Mouse (Mus musculus) hindbrain, embryonic 15.5 days (tissue): ENCODE measurements around the gene Arhgap44. TPM values are rescaled to one million over a fixed set of nuclear protein-coding genes. Genes with fewer than 3 reads are reported as not detected.

Experiments
- ATAC-seq: fragments of 200-750 bp; cut with Nextera tagmentation; 2 replicates; pipeline ENCODE4 v1.8.0; 2017; ENCODE audit warnings: low read depth, moderate number of reproducible peaks, moderate TSS enrichment; ENCODE audit not compliant: low FRiP score
- H3K27ac ChIP-seq: fragments of 300-500 bp; sonication (generic); replicated peaks from 2 replicates; pipeline ENCODE4 v1.5.1; 2015; ENCODE audit warnings: mild to moderate bottlenecking, inconsistent platforms
- H3K27me3 ChIP-seq: fragments of 300-500 bp; sonication (generic); 2 replicates; pipeline ENCODE4 v1.6.1; 2015; ENCODE audit warnings: control low read depth, inconsistent platforms
- H3K36me3 ChIP-seq: fragments of 300-500 bp; sonication (generic); 2 replicates; pipeline ENCODE4 v1.6.1; 2015; ENCODE audit warnings: control low read depth, inconsistent platforms
- H3K4me1 ChIP-seq: fragments of 300-500 bp; sonication (generic); replicated peaks from 2 replicates; pipeline ENCODE4 v1.6.1; 2015; ENCODE audit warnings: control low read depth, inconsistent platforms
- H3K4me2 ChIP-seq: fragments of 300-500 bp; sonication (generic); 2 replicates; pipeline ENCODE4 v1.6.1; 2015; ENCODE audit warnings: moderate library complexity, mild to moderate bottlenecking, inconsistent platforms
- H3K4me3 ChIP-seq: fragments of 300-500 bp; sonication (generic); 2 replicates; pipeline ENCODE4 v1.5.1; 2015; ENCODE audit warnings: mild to moderate bottlenecking, inconsistent platforms
- H3K9ac ChIP-seq: fragments of 300-500 bp; sonication (generic); 2 replicates; pipeline ENCODE4 v1.6.1; 2015; ENCODE audit warnings: inconsistent platforms
- H3K9me3 ChIP-seq: fragments of 300-500 bp; sonication (generic); 2 replicates; pipeline ENCODE4 v1.6.1; 2016; ENCODE audit warnings: control low read depth, inconsistent platforms
- WGBS: fragments of 180-500 bp; shearing (Covaris S2); methylation state at CpG from one replicate; pipeline ENCODE4 v1.1.7; 2015; 5-methylcytosine and 5-hydroxymethylcytosine counted together
- polyA plus RNA-seq: library from polyadenylated mRNA; unstranded; fragments of >200 nt; fragmentation: Nextera tagmentation; extraction: Ambion mirVana; gene quantifications from 2 replicates; pipeline ENCODE4 v1.2.1, GENCODE M21; 2015

Gene Arhgap44
- polyA plus RNA-seq, 1 experiment from 2014 or later: 19.5 TPM

DNA sequence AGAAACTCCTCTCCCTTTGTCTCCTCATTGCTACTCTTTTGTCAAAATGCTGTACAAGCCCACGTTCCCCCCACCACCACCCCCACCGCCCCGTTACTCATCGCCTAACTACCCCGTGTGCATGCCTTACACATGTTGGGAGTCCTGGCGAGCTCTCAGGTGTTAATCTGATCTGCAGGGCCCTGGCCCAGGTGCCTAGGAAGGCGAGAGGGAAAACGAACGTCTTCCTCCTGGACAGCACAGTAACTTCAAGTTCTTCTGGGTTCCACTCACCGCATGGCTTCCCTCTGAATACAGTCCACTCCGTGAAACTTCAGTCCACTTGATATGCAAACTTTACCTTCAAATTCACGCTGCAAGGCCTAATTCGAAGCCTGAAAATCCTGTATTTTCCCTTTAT is 97.6 kb downstream of the Arhgap44 start:
- H3K9me3 ChIP-seq: no peaks in the 10 kb centered on the region
- no peak overlapping the region for H3K27ac ChIP-seq
- no peak for ATAC-seq
- no peak overlapping the region for H3K4me3 ChIP-seq
- no peak overlapping the region for H3K4me2 ChIP-seq
- no peaks in the 10 kb centered on the region for H3K27me3 ChIP-seq
- WGBS: 89% methylated on average over 13 of the region's 13 CpGs
- no peak overlapping the region for H3K9ac ChIP-seq
- no peaks in the 10 kb centered on the region for H3K4me1 ChIP-seq
- H3K36me3 ChIP-seq: no peaks in the 10 kb centered on the region

DNA sequence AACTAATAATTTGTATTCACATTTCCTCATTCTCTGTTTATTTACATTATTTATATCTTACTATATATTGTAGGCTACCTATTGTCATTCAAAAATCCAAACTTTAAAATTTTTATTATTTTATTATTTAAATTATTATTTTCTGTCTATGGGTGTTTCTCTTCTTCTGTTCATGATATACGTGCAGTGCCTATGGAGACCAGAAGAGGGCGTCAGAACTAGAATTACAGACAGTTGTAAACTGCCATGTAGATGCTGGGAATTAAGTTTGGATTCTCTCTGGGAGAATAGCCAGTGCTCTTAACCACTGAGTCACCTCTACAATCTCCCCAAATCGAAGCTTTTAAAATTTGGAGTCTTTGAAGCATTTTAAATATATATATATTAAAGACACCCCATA is 101.3 kb downstream of the Arhgap44 start:
- ATAC-seq: no peak
- no peak overlapping the region for H3K4me2 ChIP-seq
- H3K9ac ChIP-seq: no peak overlapping the region
- H3K4me1 ChIP-seq: 0 out of 2 replicates have a peak, but pooled peaks cover 2% of the 10 kb centered on the region
- no peaks in the 10 kb centered on the region for H3K27me3 ChIP-seq
- no peaks in the 10 kb centered on the region for H3K36me3 ChIP-seq
- H3K27ac ChIP-seq: no peak overlapping the region
- no peaks in the 10 kb centered on the region for H3K9me3 ChIP-seq
- H3K4me3 ChIP-seq: no peak overlapping the region
- 60% methylated on average over 3 of the region's 3 CpGs for WGBS

DNA sequence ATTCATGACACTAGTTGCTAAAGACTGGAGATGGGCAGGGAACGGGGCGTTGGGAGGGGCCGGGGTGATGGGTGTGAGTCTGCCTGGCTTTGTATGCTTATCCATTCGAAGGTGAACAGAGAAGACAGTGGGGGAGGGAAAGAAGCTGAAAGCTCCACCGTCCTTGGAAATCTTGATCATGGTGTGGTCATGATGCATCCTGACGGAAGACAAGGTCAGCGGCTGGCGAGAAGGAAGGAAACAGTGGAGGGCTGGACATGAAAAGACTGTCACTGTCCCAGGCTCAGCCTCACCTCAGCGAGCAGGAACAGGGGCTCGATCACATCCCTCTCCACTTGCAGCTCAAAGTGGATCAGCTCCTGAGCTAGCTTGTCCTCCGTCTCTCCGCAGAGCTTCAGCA is 103.2 kb downstream of the Arhgap44 start:
- no peak overlapping the region for H3K27ac ChIP-seq
- H3K9me3 ChIP-seq: no peaks in the 10 kb centered on the region
- no peak overlapping the region for H3K4me3 ChIP-seq
- ATAC-seq: no peak
- 80% methylated on average over 12 of the region's 12 CpGs for WGBS
- no peaks in the 10 kb centered on the region for H3K27me3 ChIP-seq
- H3K9ac ChIP-seq: no peak overlapping the region
- H3K4me2 ChIP-seq: no peak overlapping the region
- 0 out of 2 replicates have a peak, but pooled peaks cover 2% of the 10 kb centered on the region for H3K4me1 ChIP-seq
- H3K36me3 ChIP-seq: no peaks in the 10 kb centered on the region

DNA sequence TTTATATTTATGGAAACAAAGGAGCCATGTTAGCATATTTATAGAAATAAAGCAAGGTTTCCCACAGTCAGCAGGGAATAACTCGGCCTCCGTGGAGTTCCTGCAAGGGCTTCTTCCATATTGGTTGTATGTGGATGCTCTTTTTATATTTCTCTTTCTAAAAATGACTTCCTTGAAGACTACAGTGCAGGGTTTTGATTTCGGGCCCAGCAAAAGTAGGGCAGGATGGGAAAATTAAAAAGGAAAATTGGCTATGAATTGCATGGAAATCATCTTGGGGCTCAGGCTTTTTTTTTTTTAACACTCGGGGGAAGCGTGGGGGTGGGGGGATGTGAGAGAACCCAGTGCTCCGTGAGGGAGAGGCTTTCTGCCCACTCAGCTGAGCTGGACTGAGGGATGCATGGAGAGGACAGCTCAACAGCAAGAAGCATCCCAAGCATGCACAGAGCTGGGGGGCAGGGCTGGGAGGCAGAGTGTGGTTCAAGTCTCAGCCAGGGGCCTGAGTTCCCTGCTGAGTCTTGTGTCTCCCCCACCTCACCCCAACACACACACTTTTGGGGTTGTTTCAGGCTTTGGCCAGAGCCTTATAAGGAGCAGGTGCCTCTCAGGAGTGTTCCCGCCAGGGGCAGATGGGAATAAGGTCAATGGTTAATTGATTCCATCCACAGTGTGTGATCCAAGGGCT is 104.4 kb downstream of the Arhgap44 start:
- no peak for ATAC-seq

DNA sequence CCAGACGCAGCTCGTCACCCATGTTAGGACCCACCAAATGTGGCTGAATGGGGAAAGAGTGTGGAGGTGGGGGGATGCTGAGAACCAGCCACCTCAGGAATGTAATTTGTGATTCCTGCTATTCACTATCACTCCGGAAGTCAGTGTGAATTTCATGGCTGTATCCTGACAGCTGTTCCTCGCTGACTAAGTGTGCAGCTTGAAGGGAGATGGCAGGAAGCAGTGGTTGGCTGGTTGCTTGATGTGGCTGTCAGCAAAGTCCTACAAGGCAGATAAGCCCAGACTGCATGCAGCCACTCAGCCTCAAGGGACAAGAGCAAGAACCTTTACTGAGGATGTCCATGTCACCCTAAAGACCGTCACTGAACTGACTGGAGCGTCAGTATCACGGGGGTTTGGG is 107.2 kb downstream of the Arhgap44 start:
- no peak overlapping the region for H3K9ac ChIP-seq
- no peak overlapping the region for H3K4me3 ChIP-seq
- no peak overlapping the region for H3K4me2 ChIP-seq
- 76% methylated on average over 7 of the region's 7 CpGs for WGBS
- no peaks in the 10 kb centered on the region for H3K9me3 ChIP-seq
- H3K36me3 ChIP-seq: no peaks in the 10 kb centered on the region; the same call in 1 of the 2 replicates
- H3K27ac ChIP-seq: no peak overlapping the region
- no peaks in the 10 kb centered on the region for H3K27me3 ChIP-seq
- 0 out of 2 replicates have a peak, but pooled peaks cover 2% of the 10 kb centered on the region for H3K4me1 ChIP-seq
- no peak for ATAC-seq

More for the DNA sequence above, 104.4 kb downstream of the Arhgap44 start:
- Histone ChIP-seq H3K27ac (no peak overlapping the region), H3K27me3 (no peaks in the 10 kb centered on the region), H3K4me3 (no peak overlapping the region), H3K4me2 (no peak overlapping the region), H3K36me3 (no peaks in the 10 kb centered on the region), H3K4me1 (0 out of 2 replicates have a peak, but pooled peaks cover 2% of the 10 kb centered on the region), H3K9me3 (no peaks in the 10 kb centered on the region), H3K9ac (no peak overlapping the region)
- 66% methylated on average over 7 of the region's 7 CpGs for WGBS

DNA sequence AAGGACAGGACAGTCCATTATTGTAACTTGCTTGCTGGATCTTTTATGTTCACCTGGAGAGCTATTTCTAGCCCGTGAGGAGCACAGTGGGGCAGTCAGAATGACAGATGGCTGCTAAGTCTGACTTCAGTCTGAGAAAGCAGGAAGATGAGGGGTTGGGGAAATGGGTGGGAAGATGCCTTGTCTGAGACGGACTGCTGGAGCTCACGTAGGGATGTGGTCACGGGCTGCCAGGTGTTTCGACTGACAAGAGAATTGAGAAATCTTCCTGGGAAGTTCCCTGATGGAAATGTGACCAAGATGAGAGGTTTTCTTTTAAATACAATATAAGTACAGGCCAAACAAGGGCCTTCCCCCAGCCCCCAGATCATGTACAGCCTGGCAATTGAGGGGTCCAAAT is 108.5 kb downstream of the Arhgap44 start:
- ATAC-seq: no peak
- 51% methylated on average over 5 of the region's 5 CpGs for WGBS
- Histone ChIP-seq H3K4me2 (no peak overlapping the region), H3K4me3 (no peak overlapping the region), H3K9me3 (no peaks in the 10 kb centered on the region), H3K9ac (no peak overlapping the region), H3K36me3 (no peaks in the 10 kb centered on the region; the same call in 1 of the 2 replicates), H3K4me1 (0 out of 2 replicates have a peak, but pooled peaks cover 2% of the 10 kb centered on the region), H3K27me3 (no peaks in the 10 kb centered on the region), H3K27ac (no peak overlapping the region)

DNA sequence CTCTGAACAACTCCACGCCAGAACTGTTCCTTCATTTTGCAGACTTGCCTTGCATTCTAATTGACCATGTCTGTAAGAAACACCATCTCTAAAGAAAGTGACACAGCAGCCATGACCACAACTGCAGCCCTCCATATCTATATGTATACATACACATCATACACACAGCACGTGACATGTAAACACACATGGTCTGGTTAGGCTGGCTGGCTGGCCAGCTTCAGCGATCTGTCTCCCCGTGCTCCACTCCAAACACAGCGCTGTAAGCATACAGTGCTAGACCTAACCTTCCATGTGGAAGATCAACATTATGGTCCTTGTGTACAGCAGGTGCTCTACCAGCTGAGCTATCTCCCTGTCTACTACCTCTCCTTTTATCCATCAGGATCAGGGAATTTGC is 111.9 kb downstream of the Arhgap44 start:
- WGBS: 88% methylated on average over 5 of the region's 5 CpGs
- no peak overlapping the region for H3K4me2 ChIP-seq
- H3K4me3 ChIP-seq: no peak overlapping the region
- H3K9ac ChIP-seq: no peak overlapping the region
- no peaks in the 10 kb centered on the region; the same call in 1 of the 2 replicates for H3K36me3 ChIP-seq
- no peaks in the 10 kb centered on the region for H3K27me3 ChIP-seq
- H3K4me1 ChIP-seq: no peaks in the 10 kb centered on the region
- no peak overlapping the region for H3K27ac ChIP-seq
- H3K9me3 ChIP-seq: no peaks in the 10 kb centered on the region
- ATAC-seq: no peak

DNA sequence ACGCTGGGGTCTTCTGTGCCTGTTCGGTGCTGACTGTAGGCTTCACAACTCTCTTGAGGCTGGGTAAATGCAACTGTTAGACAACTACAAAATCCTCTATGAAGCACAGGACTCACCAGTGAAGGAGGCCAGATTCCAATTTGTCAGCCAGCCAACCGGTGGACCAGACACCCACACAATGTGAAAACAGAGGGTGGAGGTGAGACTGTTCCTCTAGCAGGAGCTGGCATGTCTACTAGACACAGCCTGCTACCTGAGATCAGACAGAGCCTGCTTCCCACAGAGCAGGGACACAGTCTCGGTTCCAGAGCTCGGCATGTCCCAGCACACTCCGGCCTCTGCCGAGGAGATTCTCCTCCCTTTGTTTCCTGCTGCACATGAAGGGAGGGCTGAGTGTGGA is 113.7 kb downstream of the Arhgap44 start:
- no peaks in the 10 kb centered on the region for H3K9me3 ChIP-seq
- WGBS: 73% methylated on average over 7 of the region's 7 CpGs
- no peak for ATAC-seq
- no peaks in the 10 kb centered on the region; the same call in 1 of the 2 replicates for H3K36me3 ChIP-seq
- no peaks in the 10 kb centered on the region for H3K4me1 ChIP-seq
- no peak overlapping the region for H3K4me3 ChIP-seq
- no peaks in the 10 kb centered on the region for H3K27me3 ChIP-seq
- H3K9ac ChIP-seq: no peak overlapping the region
- H3K4me2 ChIP-seq: no peak overlapping the region
- no peak overlapping the region for H3K27ac ChIP-seq

DNA sequence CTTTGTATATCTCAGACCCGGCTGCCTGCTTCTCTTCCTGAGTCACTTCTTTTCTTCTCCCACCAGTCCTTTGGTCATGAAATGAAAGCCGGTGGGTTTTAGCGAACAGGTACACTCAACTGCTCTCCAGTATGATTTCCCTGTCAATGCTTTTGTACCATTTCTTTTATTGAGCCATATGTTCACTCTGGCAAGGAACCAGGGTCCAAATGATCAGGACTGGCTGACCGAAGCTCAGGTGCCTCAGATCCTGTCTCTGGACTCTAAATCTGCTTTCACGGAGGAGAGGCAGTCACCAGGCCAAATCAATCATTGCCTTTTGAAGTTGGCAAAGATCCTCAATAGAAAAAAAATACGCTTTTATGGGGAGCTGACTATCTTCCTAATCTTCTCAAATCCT is 122.2 kb downstream of the Arhgap44 start:
- Histone ChIP-seq H3K27me3 (no peaks in the 10 kb centered on the region), H3K9ac (no peak overlapping the region), H3K4me2 (no peak overlapping the region), H3K27ac (no peak overlapping the region), H3K4me1 (peaks cover 9% of the 10 kb centered on the region; the same call in 1 of the 2 replicates), H3K36me3 (peaks cover 4% of the 10 kb centered on the region), H3K9me3 (no peaks in the 10 kb centered on the region), H3K4me3 (no peak overlapping the region)
- 67% methylated on average over 6 of the region's 6 CpGs for WGBS
- no peak for ATAC-seq

DNA sequence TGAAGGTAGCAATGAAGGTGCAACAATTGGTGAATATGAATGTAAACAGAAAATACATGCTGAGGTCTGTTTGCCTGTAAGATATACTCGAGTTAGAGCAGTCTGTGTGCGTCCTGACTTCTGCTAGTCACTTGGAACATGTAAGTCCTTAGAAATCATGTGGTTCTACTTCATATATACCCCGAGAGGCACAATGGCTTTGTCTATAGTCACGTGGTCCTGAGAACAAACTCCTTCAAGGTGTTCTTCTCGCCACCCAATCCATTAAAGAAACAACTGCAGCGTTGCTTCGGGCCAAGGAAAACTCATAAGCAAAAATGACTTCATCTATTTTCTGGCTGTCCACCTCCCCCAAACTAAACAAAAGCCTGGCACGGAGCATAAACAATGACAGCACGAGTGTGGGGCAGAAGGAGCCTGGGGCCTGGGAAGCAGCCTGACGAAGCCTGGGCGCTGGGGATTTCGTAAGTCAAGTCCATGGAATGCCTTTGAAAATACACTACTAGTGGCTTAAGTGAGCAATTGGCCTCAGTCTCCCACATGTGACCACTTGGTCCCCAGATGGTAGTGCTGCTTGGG is 123.2 kb downstream of the Arhgap44 start:
- H3K9me3 ChIP-seq: no peaks in the 10 kb centered on the region
- ATAC-seq: no peak
- no peak overlapping the region for H3K4me2 ChIP-seq
- H3K36me3 ChIP-seq: peaks cover 10% of the 10 kb centered on the region
- H3K4me1 ChIP-seq: peaks cover 9% of the 10 kb centered on the region; the same call in 1 of the 2 replicates
- H3K4me3 ChIP-seq: no peak overlapping the region
- H3K9ac ChIP-seq: no peak overlapping the region
- 46% methylated on average over 12 of the region's 12 CpGs for WGBS
- H3K27ac ChIP-seq: no peak overlapping the region; the same call in 1 of the 2 replicates
- no peaks in the 10 kb centered on the region for H3K27me3 ChIP-seq

DNA sequence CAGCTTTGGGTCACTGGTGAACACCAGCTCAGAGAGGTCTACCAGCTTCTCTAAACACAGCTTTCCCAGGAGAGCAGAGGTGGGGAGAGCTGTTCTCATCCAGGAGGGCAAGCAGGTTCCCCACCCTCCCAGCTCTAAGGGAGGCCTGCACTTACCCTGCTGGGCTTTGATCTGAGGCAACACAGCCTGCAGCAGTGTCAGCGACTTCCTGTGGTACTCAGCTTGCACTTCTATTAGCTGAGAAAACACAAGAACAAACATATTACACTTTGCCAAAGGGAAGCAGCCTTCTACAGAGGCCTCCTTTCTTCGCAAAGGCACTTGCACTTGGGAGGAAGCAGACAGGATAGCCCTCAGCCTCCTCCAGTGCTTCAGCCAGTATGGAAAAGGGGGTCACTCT is 123.8 kb downstream of the Arhgap44 start:
- Histone ChIP-seq H3K36me3 (peaks cover 15% of the 10 kb centered on the region), H3K4me3 (no peak overlapping the region), H3K27me3 (no peaks in the 10 kb centered on the region), H3K9me3 (no peaks in the 10 kb centered on the region), H3K4me2 (no peak overlapping the region), H3K27ac (no peak overlapping the region), H3K4me1 (peaks cover 9% of the 10 kb centered on the region; the same call in 1 of the 2 replicates), H3K9ac (no peak overlapping the region)
- no peak for ATAC-seq
- 61% methylated on average over 2 of the region's 2 CpGs for WGBS

DNA sequence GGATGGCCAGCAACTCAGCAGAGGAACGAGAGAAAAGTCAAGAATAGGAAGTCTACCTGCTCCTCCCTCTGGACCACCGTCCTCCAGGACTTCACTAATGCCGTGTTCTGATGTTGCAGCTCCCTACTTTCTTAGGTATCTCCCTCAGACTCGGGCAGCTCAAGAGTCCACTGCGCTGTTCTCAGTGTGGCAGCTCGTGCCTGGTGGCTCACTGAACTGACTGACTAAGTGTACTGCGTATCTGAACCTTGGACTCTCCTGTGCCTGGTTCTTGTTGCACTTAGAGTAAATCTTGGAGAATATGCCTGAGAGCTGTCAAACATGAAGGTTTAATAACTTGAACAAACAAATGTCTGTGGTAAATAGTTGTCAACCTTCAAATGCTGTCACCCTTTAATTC is 130.5 kb downstream of the Arhgap44 start:
- peaks cover 41% of the 10 kb centered on the region for H3K36me3 ChIP-seq
- H3K4me3 ChIP-seq: no peak overlapping the region
- no peak overlapping the region for H3K27ac ChIP-seq
- no peak for ATAC-seq
- H3K27me3 ChIP-seq: no peaks in the 10 kb centered on the region
- H3K9me3 ChIP-seq: no peaks in the 10 kb centered on the region
- 95% methylated on average over 7 of the region's 7 CpGs for WGBS
- no peak overlapping the region for H3K4me2 ChIP-seq
- H3K4me1 ChIP-seq: no peaks in the 10 kb centered on the region
- H3K9ac ChIP-seq: no peak overlapping the region
